Mouse (Mus musculus): ENCODE measurements around the gene Kif1b.

The Kif1b gene

GRCm38 (mm10) chr4:149307596-149308490 lies at the start of gene Kif1b:
Gene Kif1b, minus strand, starts transcription at chr4:149307693.
- DNase-seq (ENCODE audit: low spot score in 2 of 2), result peak; percentile 100

- DNase-seq (ENCODE audit: low spot score in 2 of 2), result no peak
These were observed 47.2 kb upstream of the Kif1b start for GRCm38 (mm10) chr4:149354671-149355070.

- DNase-seq (ENCODE audit: low spot score in 2 of 2), result no peak
These were observed 44.2 kb upstream of the Kif1b start for GRCm38 (mm10) chr4:149351596-149352150.

GRCm38 (mm10) chr4:149348963-149349362 lies 41.5 kb upstream of the Kif1b start:
- DNase-seq (ENCODE audit: low spot score in 2 of 2), result no peak

GRCm38 (mm10) chr4:149345873-149346272 lies 38.4 kb upstream of the Kif1b start:
- no peak for DNase-seq (ENCODE audit: low spot score in 2 of 2)

GRCm38 (mm10) chr4:149344311-149344710 lies 36.8 kb upstream of the Kif1b start:
- DNase-seq (ENCODE audit: low spot score in 2 of 2), result no peak

GRCm38 (mm10) chr4:149340680-149341079 lies 33.2 kb upstream of the Kif1b start:
- DNase-seq (ENCODE audit: low spot score in 2 of 2), result no peak

GRCm38 (mm10) chr4:149339426-149340214 lies 32.1 kb upstream of the Kif1b start:
- no peak for DNase-seq (ENCODE audit: low spot score in 2 of 2)

- DNase-seq (ENCODE audit: low spot score in 2 of 2), result no peak
These were observed 30.6 kb upstream of the Kif1b start for GRCm38 (mm10) chr4:149338137-149338536.

- DNase-seq (ENCODE audit: low spot score in 2 of 2), result no peak
These were observed 29.9 kb upstream of the Kif1b start for GRCm38 (mm10) chr4:149337353-149337752.

GRCm38 (mm10) chr4:149336302-149336701 lies 28.8 kb upstream of the Kif1b start:
- DNase-seq (ENCODE audit: low spot score in 2 of 2), result no peak

- DNase-seq (ENCODE audit: low spot score in 2 of 2), result no peak
These were observed 27.4 kb upstream of the Kif1b start for GRCm38 (mm10) chr4:149334881-149335280.

GRCm38 (mm10) chr4:149332726-149333125 lies 25.2 kb upstream of the Kif1b start:
- no peak for DNase-seq (ENCODE audit: low spot score in 2 of 2)

GRCm38 (mm10) chr4:149330495-149330894 lies 23.0 kb upstream of the Kif1b start:
- no peak for DNase-seq (ENCODE audit: low spot score in 2 of 2)

- DNase-seq (ENCODE audit: low spot score in 2 of 2), result no peak
These were observed 21.2 kb upstream of the Kif1b start for GRCm38 (mm10) chr4:149328735-149329134.

- DNase-seq (ENCODE audit: low spot score in 2 of 2), result no peak
These were observed 19.8 kb upstream of the Kif1b start for GRCm38 (mm10) chr4:149327281-149327680.

GRCm38 (mm10) chr4:149325411-149326162 lies 18.1 kb upstream of the Kif1b start:
- DNase-seq (ENCODE audit: low spot score in 2 of 2), result no peak

- no peak for DNase-seq (ENCODE audit: low spot score in 2 of 2)
These were observed 16.2 kb upstream of the Kif1b start for GRCm38 (mm10) chr4:149323730-149324129.

- no peak for DNase-seq (ENCODE audit: low spot score in 2 of 2)
These were observed 15.2 kb upstream of the Kif1b start for GRCm38 (mm10) chr4:149322718-149323117.

- no peak for DNase-seq (ENCODE audit: low spot score in 2 of 2)
These were observed 14.8 kb upstream of the Kif1b start for GRCm38 (mm10) chr4:149322286-149322685.

GRCm38 (mm10) chr4:149319088-149319487 lies 11.6 kb upstream of the Kif1b start:
- DNase-seq (ENCODE audit: low spot score in 2 of 2), result no peak

GRCm38 (mm10) chr4:149317387-149317786 lies 9.9 kb upstream of the Kif1b start:
- DNase-seq (ENCODE audit: low spot score in 2 of 2), result peak in 1 of 2 experiments; percentile 42

All from cerebellum, postnatal 4 days (tissue).